Mouse (Mus musculus) left cerebral cortex, adult 9 months (tissue): ENCODE results near the gene Rtl5.

Experiments used
- DNase-seq, 2 experiments: peaks; one replicate each; pipeline ENCODE4 v3.0.0; 2022; ENCODE audit warnings: low spot score in 2 of 2

Gene Rtl5

DNA sequence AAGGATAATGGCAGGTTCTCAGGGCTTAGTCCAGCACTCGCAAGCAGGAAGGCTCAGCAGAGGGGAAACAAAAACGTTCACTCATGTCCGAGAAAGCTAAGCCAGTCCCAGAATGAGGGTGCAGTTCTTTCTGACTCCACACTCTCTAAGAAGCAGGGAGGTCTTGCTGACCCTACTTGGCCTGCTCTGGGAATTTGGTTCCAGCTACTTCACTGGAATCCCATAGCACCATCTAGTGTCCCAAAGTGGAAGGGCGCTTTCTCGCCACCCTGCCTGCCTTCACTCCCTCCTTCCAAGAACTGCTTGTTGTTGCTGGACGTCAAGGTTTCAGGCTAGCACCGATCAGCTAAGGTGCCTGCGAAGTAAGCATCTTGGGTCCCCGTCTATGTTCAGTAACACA, 5.0 kb downstream of the Rtl5 start:
- DNase-seq = peak; percentile 32 to 86

DNA sequence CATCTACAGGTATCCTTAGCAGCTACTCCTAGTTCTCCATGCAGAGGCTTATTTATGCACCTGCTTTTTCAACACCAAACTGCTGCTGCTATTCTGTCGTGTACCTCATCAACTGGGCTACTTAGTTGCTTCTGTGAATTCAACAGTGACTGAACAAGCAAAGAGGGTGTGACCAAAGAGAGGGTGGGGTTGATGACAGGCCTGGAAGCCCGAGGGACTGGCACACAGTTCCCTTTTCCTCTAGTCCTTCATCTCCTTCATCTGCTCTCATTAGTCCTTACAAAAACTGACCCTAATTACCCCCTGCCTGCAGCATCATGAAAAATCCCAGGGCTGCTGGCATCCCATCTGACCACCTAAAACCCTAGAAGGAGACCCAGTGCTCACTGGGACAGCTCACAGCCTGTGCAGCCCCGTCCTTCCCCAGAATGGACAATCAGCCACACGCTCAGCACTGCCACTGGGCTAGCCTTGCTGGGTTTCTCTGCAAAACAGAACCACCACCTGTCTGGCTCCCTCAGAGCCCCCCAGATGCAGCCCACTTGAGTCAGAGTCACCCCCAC, 5.8 kb downstream of the Rtl5 start:
- DNase-seq = no peak

DNA sequence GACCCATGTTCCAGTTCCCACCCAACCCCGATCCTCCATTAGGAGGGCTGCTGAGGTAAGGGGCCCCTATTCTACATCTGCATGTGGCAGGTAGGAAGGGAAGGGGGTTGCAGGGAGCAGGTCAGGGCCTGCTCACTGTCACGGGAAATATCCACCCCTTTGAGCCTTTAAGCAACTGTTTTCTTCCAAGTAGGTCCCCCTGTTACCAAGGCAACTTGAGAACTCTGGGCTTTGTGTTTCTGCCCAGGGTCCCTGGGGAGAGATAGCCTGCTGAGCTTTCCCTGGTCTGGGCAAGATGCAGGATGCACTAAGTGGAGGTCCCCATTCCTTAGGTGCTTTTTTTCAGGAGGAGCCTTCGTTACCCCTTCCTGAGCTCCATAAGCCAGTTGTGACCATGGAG, 7.0 kb downstream of the Rtl5 start:
- no peak for DNase-seq

DNA sequence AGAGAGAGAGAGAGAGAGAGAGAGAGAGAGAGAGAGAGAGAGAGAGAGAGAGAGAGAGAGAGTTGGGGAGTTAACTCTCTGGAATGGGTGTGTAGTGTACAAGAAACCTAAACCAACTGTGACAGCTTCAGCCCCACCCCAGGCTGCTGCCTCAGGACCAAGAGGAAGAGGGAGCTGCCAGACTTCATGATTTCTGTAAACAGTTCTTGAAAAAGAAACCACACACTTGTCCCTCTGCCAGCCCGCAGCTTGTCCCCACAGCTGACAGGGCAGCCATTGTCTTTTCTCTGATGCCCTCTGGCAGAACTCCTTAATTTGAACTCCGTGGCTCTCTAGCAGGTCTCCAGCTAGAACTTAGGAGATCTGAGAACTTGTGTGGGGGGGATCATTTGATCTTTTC, 10.2 kb downstream of the Rtl5 start:
- no peak for DNase-seq

DNA sequence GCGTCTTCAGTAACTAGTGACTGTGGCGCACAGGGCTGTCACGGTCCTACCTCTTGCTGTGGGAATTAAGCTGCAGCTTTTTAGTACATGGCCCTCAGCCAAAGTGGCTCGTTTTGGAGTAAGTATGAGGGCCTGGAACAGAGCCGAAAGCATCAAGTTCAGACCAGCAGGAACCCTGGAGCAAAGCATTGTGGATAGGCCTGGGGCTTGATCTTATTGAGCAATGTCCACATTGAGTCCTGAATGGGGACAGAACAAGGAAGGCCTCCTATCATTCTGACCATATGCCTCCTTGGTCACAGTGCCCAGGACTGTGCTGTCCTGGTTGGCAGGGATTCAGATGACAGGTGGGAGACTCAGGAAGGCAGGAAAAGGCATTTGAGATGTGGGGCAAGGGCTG, 10.9 kb downstream of the Rtl5 start:
- DNase-seq = no peak

DNA sequence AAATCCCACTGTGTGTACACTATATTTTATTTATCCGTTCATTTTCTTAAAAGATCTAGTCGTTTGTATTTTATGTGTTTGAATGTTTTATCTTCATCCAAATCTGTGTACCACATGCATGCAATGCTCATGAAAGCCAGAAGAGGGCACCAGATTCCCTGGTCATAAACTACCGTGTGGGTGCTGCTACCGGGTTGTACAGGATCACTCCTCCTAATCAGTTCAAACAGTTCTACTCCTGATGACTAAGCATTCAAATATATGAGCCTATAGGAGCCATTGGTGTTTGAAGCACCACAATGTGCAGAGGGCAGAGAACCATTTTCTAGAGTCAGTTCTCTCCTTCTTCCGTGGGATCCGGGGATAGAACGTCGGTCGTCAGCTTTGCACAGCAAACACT, 11.7 kb downstream of the Rtl5 start:
- no peak for DNase-seq

DNA sequence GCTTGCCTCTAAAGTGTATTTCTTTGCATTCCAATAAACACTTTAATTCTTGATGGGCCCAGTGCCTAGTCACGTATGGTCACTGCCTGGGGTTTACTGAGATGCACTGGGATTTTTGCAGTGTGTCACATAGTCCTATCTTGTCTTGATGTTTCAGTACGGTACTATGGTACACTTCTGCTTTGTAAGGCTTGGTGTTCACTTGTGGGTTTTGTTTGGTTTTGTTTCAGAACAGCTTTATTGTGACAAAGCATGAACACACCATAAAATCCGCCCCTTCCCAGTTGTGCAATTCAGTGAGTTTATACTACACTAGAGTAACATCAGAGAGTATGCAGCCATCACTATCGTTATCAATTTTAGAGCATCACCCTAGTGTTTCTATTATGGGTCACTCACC, 17.1 kb downstream of the Rtl5 start:
- no peak for DNase-seq

DNA sequence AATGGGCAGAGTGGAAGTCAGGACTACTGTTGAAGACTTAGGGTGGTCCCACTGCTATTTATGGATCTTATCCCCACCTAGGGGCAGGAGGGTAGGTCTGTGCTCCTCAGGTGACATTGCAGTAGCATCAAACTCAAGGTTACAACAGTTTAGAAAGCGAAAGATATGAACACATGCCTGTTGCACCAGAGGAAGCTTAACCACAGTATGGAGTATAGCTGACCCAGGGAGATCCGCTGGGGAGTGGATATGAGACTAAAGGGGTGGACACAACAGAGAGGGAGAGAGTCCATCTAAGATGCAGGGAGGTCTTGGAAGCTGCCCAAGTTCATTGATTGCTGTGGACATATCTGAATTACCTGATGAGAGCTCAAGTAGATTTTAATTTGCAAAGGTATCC, 17.7 kb downstream of the Rtl5 start:
- DNase-seq = no peak

DNA sequence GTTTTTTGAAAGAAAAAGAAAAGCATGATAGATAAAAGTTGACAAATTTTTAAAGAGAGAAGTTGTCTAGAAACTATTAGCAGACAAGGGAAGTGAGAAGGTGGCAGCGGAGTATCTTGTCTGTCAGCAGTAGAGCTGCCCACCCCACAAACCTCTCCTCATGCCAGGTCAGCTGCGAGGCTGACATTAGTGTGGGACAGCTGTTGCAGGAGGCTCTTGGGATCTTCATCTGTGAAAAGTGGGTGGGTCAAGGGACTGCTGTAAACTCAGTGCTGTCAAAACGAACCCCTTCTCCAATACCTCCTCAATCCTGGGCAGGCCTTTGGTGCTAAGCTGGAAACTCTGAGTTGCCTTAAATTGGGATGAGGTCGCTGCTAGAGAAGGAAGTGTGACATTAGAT, 19.9 kb downstream of the Rtl5 start:
- no peak for DNase-seq

DNA sequence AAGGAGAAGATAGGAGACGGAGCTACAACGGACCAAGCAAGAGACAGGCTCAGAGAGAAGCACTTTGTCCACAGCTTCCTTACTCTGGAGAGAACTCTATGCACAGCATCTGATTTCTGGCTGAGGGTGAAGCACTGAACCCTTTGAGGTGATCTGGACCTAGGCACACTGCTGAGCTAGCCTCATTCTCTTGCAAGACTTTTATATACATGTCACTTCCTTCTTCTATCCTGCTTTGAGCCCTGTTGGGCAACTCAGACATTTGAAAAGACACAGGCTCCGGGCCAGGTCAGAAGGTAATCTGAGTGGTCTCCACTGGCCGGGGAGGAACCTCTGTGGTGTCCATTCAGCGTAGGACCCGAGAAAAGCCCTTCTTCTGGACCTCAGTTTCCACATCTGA, 20.6 kb downstream of the Rtl5 start:
- no peak for DNase-seq

DNA sequence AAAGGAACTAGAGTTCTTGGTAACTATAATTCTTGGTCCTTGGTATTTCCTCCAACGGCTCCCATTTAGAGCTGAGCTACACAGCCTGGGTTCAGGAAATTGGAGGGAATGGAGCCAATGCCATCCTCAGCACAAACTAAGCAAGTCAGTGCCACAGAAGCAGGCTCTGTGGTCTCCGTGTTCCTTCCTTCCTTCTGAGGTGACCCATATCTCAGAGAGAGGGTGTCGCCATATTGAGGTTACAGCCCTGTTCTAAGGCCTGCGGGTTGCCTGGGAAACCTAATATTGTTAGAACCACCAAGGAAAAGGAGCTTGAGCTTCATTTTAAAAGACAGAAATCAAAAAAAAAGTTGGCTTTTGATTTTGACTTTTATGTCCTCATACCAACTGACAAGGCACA, 28.7 kb downstream of the Rtl5 start:
- no peak for DNase-seq

DNA sequence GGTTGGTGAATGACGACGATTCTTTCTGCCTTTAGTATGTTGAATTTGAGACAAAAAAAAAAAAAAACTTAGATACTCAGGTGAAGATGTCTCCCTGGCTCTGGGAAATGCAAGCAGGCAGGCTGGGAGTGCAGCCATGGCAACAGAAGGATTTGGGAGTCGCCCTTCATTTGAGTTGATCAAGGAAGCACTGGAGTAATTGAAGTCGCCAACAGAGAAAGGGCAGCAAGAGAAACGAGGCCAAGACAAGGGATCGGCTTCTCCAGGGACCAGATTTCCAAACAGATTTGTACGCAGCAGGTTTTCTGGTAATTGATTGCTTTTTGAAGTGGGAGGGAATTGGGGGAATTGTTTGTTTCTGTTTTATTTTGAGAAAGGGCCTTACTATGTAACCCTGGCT, 29.5 kb downstream of the Rtl5 start:
- DNase-seq = no peak

DNA sequence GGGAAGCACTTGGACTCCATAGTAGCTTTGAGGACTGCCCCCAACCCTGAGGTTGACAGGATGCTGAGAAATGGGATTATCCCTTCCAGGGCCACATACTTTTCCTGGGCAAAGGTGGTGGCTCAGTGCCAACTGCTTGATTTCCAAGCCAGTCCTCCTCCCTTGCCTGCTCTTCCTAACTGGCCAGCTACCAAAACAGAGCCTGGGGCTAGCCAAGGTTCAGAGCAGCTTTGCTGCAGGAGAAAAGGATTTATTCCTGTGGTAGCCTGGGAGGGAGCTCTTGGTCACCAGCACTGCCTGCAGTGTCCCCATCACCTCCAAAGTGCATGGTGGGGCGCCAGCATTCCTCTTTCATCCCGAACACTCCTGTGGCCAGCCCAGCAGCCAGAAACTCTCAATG, 33.6 kb downstream of the Rtl5 start:
- no peak for DNase-seq

DNA sequence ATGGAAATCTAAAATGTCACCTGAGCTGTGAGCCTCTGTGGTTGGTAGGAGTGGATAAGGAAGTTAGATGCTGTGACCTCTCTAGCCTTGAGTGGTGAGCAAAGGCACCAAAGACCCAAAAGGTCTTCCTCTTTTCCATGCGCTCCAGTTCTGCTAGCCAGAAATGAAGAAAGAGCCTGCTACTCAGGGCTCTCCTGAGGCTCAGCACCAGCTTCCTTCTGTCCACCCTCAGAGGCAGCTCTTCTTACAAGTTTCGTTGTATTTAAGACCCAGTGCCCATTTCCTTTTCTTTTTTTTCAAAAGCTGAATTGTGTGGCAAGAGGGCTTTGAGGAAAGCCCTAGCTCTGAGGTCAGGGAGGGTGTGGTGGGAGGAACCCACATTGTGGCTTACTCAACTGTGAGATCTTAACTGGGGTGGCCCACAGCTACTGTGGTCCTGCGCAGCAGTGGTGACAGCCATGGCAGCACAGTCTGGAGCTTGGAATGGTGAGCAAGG, 34.2 kb downstream of the Rtl5 start:
- DNase-seq = no peak

DNA sequence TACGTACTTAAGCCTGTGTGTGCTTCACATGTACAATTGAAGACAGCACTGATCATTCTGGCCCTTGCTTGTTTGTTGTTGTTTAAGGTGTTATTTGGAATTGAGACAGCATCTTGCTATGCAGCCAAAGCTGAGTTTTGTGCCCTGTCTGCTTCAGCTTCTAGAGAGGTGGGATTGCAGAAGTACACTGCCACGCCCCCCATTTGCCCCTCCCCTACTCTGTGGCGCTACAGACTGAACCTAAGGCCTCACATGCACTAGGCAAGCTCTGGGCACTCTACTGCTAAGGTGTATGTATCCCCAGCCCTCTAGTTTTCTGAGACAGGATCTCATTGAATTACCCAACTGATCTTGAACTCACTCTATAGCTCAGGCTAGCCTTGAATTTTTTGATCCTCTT, 35.4 kb downstream of the Rtl5 start:
- DNase-seq = no peak

DNA sequence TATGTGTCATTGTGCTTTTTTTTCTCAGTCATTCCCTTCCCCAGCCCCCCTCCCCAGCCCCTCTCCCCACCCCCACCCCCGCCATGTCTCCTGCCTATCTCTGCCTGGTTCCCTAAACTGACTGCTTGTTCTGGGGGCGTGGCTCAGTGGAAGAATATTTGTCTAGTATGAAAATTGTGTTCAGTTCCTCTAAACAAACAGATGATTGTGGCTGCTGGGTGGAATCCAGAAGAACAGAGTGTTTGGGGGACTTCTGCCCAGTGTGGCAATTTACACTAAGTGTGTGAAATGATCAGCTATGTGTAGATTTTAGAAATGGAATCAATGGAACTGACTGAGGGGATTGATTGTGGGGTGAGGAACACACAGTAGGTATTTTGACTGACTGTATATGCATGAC, 37.5 kb downstream of the Rtl5 start:
- DNase-seq = no peak

DNA sequence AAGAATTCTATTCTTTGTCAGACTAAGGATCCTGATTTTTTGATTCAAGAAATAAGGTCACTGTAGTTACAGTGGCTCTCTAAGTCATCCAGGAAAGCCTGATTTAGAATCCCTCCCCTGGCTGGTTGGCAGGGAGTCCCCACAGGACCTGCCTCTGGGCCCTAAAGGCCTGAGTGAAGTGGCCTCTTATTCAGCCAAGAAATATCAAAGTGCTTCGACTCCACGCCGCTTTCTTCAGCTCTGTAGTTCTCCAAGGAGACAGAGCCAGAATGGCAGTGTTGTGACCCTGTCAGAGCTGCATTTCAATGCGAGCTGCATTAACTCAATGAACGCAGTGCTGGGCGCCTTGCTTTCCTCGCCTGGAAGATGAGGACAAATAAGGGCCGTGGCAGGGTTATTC, 38.7 kb downstream of the Rtl5 start:
- no peak for DNase-seq

DNA sequence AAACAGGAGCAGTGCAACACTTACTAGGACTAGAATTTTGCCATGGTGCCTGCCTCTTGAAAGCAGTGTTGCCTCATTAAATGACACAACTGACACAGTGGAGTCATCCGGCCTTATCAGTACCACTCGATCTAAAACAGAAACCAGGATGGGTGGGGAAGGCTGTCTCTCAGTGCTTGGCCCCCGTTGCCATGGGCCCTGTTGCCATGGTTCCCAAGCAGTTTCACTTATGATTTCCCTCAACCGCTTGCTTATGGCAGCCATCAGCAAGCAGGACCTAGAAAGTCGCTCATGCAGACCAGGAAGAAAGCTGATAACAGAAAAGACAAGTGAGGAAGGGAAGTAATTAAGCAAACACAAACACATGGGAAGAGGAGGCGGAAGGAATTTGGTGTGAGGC, 39.3 kb downstream of the Rtl5 start:
- no peak for DNase-seq

DNA sequence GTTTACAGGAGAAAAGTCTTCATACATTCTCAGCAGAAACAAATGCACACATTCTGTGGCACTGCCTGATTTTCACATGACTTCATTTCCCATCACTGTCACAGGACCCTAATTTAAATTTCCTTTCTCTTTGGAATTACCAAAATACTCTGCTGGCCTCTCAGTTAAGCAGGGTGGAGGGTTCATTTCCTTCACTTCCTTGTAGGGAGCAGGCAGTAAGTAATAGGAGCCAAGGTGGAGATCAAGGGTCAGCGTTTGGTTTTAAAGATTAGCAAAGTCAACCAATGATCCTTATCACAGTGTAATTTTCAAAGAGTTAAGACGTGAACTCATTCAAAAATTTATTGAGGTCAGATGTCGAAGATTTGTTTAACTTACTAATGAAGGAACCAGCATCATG, 46.1 kb downstream of the Rtl5 start:
- DNase-seq = no peak

DNA sequence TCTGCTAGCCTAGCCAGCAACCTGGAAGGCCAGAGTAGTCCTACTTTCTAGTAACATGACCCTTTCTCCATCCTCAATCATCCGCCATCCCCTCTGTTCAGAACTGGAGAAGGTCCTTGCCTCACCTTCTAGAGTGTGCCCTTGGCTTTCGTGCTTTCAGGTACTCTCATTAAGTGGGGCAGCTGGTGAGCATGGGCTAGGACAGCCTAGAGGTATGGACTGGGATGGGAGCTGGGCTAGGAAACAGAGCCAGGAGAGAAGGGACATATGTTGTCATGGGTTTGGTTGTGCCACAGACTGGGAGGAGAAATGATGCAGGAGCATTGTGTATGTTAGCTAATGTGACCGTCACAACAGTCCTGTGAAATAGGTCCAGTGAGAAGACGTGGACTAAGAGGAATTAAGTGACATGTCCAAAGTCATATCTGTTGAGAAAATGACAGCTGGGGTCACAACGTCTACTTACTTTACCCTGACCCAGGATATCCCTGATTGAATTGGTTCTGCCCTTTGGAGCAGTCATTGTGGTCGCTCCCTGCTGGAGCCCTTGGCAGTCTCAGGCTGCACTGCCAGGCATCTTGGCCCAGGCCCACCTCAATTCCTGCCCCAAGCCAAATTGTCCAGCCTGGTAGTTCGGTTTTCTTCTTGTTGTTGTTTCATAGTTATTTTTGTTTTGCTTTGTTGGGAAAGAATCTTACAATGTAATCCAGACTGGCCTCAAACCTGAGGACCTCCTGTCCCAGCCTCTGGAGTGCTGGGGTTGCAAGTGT, 51.4 kb downstream of the Rtl5 start:
- DNase-seq = no peak

DNA sequence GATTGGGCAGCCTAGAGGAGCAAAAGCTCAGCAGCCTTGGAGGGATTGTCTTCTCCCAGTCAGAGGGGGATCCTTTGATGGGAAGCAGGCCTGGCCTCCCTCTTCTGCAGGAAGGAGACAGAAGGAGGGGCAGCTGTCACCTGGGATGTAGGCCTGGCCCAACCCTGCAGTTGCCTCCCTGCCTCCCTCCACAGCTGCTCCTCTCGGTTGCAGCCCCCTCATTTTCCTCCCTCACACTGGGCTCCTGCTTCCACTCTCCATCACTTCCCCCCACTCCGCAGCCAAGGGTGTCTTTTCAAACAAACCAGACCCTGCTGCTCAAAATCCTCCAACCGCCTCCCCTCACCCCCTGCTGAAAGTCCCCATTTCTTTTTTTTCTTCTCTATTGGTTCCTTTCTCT, 52.2 kb downstream of the Rtl5 start:
- peak in 1 of 2 experiments; percentile 30 for DNase-seq

DNA sequence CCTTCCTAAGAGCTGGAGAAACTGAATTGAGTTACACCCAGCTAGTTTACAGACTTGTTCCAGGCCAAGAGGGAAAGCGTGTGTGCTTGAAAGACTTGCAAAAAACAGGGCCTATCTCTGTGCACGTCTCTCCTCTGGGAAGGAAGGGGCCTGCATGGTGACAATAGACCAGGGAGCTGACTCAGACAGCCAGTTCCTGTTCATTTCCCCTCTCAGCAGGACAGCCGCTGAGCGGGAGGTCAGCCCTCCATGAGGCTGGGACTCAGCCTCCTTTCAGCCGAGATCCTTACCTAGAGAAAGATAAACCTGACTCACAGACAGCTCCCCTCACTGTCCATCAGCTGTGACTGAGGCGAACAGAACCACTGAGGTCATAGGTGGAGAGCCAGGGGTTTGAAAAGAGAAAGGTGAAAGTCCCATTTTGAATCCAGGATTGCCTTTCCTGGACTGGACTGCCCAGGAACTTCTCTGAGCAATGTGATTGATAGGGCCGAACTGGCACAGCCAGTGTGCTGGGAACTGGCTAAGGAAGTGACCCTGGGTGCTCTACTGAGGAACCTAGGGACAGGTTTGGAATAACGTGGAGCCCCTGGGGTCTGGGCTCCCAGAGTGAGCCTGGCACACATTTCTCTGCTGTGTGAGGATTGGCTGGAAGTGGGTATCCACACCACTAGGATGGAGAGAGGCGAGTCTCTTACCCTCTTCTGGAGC, 53.7 kb downstream of the Rtl5 start:
- no peak for DNase-seq
